23 mouse cellular contexts compared by ENCODE assay signal in the genomic region with DNA sequence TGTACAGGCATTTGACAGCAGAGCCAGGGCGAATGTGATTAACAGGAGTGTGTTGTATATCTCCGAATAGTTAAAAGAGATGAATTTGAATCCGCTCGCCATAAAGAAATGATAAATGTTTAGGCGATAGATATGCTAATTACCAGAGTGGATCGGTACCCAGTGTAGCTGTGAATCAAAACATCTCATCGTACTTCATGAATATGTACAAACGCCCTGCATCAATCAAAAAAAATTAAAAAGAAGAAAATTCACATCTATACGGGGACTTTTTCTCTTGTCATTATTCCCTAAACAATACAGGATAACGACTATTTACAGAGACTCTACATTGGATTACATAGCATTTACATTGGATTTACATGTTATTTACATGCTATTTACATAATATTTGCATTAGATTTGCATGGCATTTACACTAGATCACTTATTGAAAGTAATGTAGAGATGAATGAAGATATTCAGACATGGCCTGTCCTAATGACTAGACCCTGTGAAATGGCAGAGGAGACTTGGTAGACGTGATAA.
"Had no signal": no experiment of that assay in that cellular context is flagged by ENCODE, and none has a peak within 500 bp of the region (broad histone marks: within the 10 kb centered on the region; RNA-seq: fewer than 3 reads in every experiment).

No protein-coding gene starts in this region.

- H3K27ac ChIP-seq: kidney, embryonic 15.5 days; left cerebral cortex, adult 2 months; limb, embryonic 12.5 days; limb, embryonic 15.5 days; liver, embryonic 14.5 days; macrophage; neural tube, embryonic 12.5 days; neural tube, embryonic 15.5 days; stomach, embryonic 15.5 days had no signal

- H3K4me3 ChIP-seq: kidney, embryonic 15.5 days; left cerebral cortex, adult 2 months; limb, embryonic 12.5 days; limb, embryonic 15.5 days; neural tube, embryonic 12.5 days; neural tube, embryonic 15.5 days; stomach, embryonic 15.5 days had no signal

- H3K4me2 ChIP-seq: kidney, embryonic 15.5 days; limb, embryonic 12.5 days; limb, embryonic 15.5 days; liver, embryonic 11.5 days; lung, embryonic 14.5 days; neural tube, embryonic 12.5 days; neural tube, embryonic 15.5 days; stomach, embryonic 15.5 days had no signal

- DNase-seq: kidney, adult 11 months; kidney, adult 8-10 months; kidney, postnatal 10 days; kidney, postnatal 36 days; layer of hippocampus, postnatal 36 days; liver, postnatal 0 days; lung, embryonic 14.5 days; right cerebral cortex, adult 18-20 months; right cerebral cortex, postnatal 14 days; right cerebral cortex, postnatal 4 days; thymus, adult 18-20 months; thymus, postnatal 36 days had no signal

- H3K27me3 ChIP-seq: kidney, embryonic 15.5 days; limb, embryonic 12.5 days; limb, embryonic 15.5 days; neural tube, embryonic 15.5 days; stomach, embryonic 15.5 days had no signal

- H3K9ac ChIP-seq: kidney, embryonic 15.5 days; limb, embryonic 12.5 days; limb, embryonic 15.5 days; liver, embryonic 14.5 days; liver, postnatal 0 days; lung, embryonic 14.5 days; neural tube, embryonic 12.5 days; neural tube, embryonic 15.5 days; stomach, embryonic 15.5 days had no signal

- H3K9me3 ChIP-seq: kidney, embryonic 15.5 days; limb, embryonic 12.5 days; limb, embryonic 15.5 days; neural tube, embryonic 12.5 days; neural tube, embryonic 15.5 days; stomach, embryonic 15.5 days had no signal

- H3K4me1 ChIP-seq: kidney, embryonic 15.5 days; limb, embryonic 12.5 days; limb, embryonic 15.5 days; neural tube, embryonic 15.5 days; stomach, embryonic 15.5 days had no signal

- H3K36me3 ChIP-seq: kidney, embryonic 15.5 days; limb, embryonic 12.5 days; limb, embryonic 15.5 days; neural tube, embryonic 12.5 days; neural tube, embryonic 15.5 days; stomach, embryonic 15.5 days had no signal

- ATAC-seq: liver, postnatal 0 days; lung, postnatal 0 days had no signal
